Mouse (Mus musculus) heart, adult 2 months (tissue): Measurements from ENCODE around the gene Kcnj6.

Experiments used
- CTCF ChIP-seq: fragments of 200-600 bp; IDR thresholded peaks from 2 replicates; pipeline ENCODE4 v1.8.1; 2022; ENCODE audit warnings: antibody characterized with exemption, mild to moderate bottlenecking, moderate library complexity
- EP300 ChIP-seq: fragments of 200-500 bp; IDR thresholded peaks from 2 replicates; pipeline ENCODE4 v1.6.1; 2011; ENCODE audit warnings: low read depth, low read length, control low read depth; ENCODE audit not compliant: insufficient read depth
- POLR2A ChIP-seq: fragments of 200-500 bp; IDR thresholded peaks from 2 replicates; pipeline ENCODE4 v1.6.1; 2011; ENCODE audit warnings: mild to moderate bottlenecking, low read depth, low read length, control low read depth; ENCODE audit not compliant: insufficient read depth

GRCm38 (mm10) chr16:94718919-94719318 lies 278.6 kb downstream of the Kcnj6 start:
- TF ChIP-seq CTCF (no peak), EP300 (no peak), POLR2A (no peak)
